Mouse (Mus musculus) thymus, adult 2 months (tissue): Measurements from ENCODE around the gene Col23a1. TPM values are rescaled to one million over a fixed set of nuclear protein-coding genes. Genes with fewer than 3 reads are reported as not detected.

Source experiments
- DNase-seq: peaks from one replicate; pipeline ENCODE4 v3.0.0; 2021
- H3K27ac ChIP-seq: fragments of 200-500 bp; 2 replicates; pipeline ENCODE4 v1.5.1; 2012; ENCODE audit warnings: low read length, control low read depth; ENCODE audit not compliant: control insufficient read depth, insufficient read depth
- H3K27me3 ChIP-seq: fragments of 200-500 bp; 2 replicates; pipeline ENCODE4 v1.6.1; 2012; ENCODE audit warnings: mild to moderate bottlenecking, low read length, moderate library complexity, mixed read lengths; ENCODE audit not compliant: control insufficient read depth, insufficient read depth
- H3K36me3 ChIP-seq: fragments of 200-500 bp; 2 replicates; pipeline ENCODE4 v1.6.1; 2012; ENCODE audit warnings: mild to moderate bottlenecking, low read length, moderate library complexity; ENCODE audit not compliant: control insufficient read depth, insufficient read depth
- H3K4me1 ChIP-seq: fragments of 200-500 bp; replicated peaks from 2 replicates; pipeline ENCODE4 v1.6.1; 2012; ENCODE audit warnings: low read length; ENCODE audit not compliant: control insufficient read depth, insufficient read depth
- H3K4me3 ChIP-seq: fragments of 200-500 bp; 2 replicates; pipeline ENCODE4 v1.5.1; 2012; ENCODE audit warnings: mild to moderate bottlenecking, low read length, control low read depth, moderate library complexity; ENCODE audit not compliant: control insufficient read depth, insufficient read depth
- CTCF ChIP-seq: fragments of 200-500 bp; IDR thresholded peaks from 2 replicates; pipeline ENCODE4 v1.5.1; 2012; ENCODE audit warnings: mild to moderate bottlenecking, control low read depth, low read length, moderate library complexity, borderline replicate concordance; ENCODE audit not compliant: control insufficient read depth, poor library complexity, insufficient read depth; ENCODE audit errors: extremely low read depth
- POLR2A ChIP-seq: fragments of 200-500 bp; IDR thresholded peaks from 2 replicates; pipeline ENCODE4 v1.6.1; 2012; ENCODE audit warnings: mild to moderate bottlenecking, low read length, control low read depth, moderate library complexity; ENCODE audit not compliant: control insufficient read depth, poor library complexity, insufficient read depth; ENCODE audit errors: extremely low read depth
- WGBS: fragments of 180-500 bp; shearing (Covaris S2); methylation state at CpG from one replicate; pipeline ENCODE4 v1.1.7; 2018; 5-methylcytosine and 5-hydroxymethylcytosine counted together
- polyA plus RNA-seq: library from polyadenylated mRNA; depleted of rRNA; stranded (reverse); fragments of >200 nt; gene quantifications from 2 replicates; pipeline ENCODE4 v1.2.3, GENCODE M21; 2012

The Col23a1 gene
- polyA plus RNA-seq, 1 experiment: 1.2 TPM

GRCm38 (mm10) chr11:51477571-51477970 lies 187.9 kb downstream of the Col23a1 start:
- H3K4me3 ChIP-seq: no peak overlapping the region
- H3K27ac ChIP-seq: no peak overlapping the region
- H3K4me1 ChIP-seq: no peaks in the 10 kb centered on the region
- DNase-seq: no peak
- no peak for TF ChIP-seq CTCF
- no peak for TF ChIP-seq POLR2A
- 85% methylated on average over 8 of the region's 8 CpGs for WGBS
- H3K27me3 ChIP-seq: no peaks in the 10 kb centered on the region
- no peaks in the 10 kb centered on the region for H3K36me3 ChIP-seq

GRCm38 (mm10) chr11:51482251-51482650 lies 192.5 kb downstream of the Col23a1 start:
- no peak for DNase-seq
- no peaks in the 10 kb centered on the region for H3K27me3 ChIP-seq
- H3K36me3 ChIP-seq: no peaks in the 10 kb centered on the region
- WGBS: 71% methylated on average over 3 of the region's 3 CpGs
- H3K4me1 ChIP-seq: no peaks in the 10 kb centered on the region
- no peak for TF ChIP-seq CTCF
- no peak overlapping the region for H3K4me3 ChIP-seq
- H3K27ac ChIP-seq: no peak overlapping the region

GRCm38 (mm10) chr11:51485051-51485521 lies 195.4 kb downstream of the Col23a1 start:
- 90% methylated on average over 8 of the region's 8 CpGs for WGBS
- H3K4me3 ChIP-seq: no peak overlapping the region
- H3K4me1 ChIP-seq: no peaks in the 10 kb centered on the region
- no peaks in the 10 kb centered on the region for H3K36me3 ChIP-seq
- H3K27me3 ChIP-seq: no peaks in the 10 kb centered on the region
- H3K27ac ChIP-seq: no peak overlapping the region
- TF ChIP-seq CTCF (no peak), POLR2A (no peak)
- no peak for DNase-seq

GRCm38 (mm10) chr11:51485775-51486464 lies 196.2 kb downstream of the Col23a1 start:
- Histone ChIP-seq H3K4me1 (no peaks in the 10 kb centered on the region), H3K4me3 (no peak overlapping the region), H3K36me3 (no peaks in the 10 kb centered on the region), H3K27me3 (no peaks in the 10 kb centered on the region), H3K27ac (no peak overlapping the region)
- TF ChIP-seq POLR2A (no peak), CTCF (no peak)
- DNase-seq: no peak
- 77% methylated on average over 10 of the region's 10 CpGs for WGBS

GRCm38 (mm10) chr11:51488813-51489212 lies 199.1 kb downstream of the Col23a1 start:
- TF ChIP-seq POLR2A: no peak
- 83% methylated on average over 9 of the region's 9 CpGs for WGBS
- Histone ChIP-seq H3K4me3 (no peak overlapping the region), H3K27me3 (no peaks in the 10 kb centered on the region), H3K36me3 (no peaks in the 10 kb centered on the region), H3K27ac (no peak overlapping the region), H3K4me1 (no peaks in the 10 kb centered on the region)
- no peak for DNase-seq

- Histone ChIP-seq H3K36me3 (no peaks in the 10 kb centered on the region), H3K4me1 (no peaks in the 10 kb centered on the region), H3K27me3 (no peaks in the 10 kb centered on the region), H3K4me3 (no peak overlapping the region), H3K27ac (no peak overlapping the region)
- DNase-seq: no peak
- 83% methylated on average over 4 of the region's 4 CpGs for WGBS
- no peak for TF ChIP-seq CTCF
- TF ChIP-seq POLR2A: no peak
These were observed 203.7 kb downstream of the Col23a1 start for GRCm38 (mm10) chr11:51493421-51493820.

GRCm38 (mm10) chr11:51494178-51494577 lies 204.5 kb downstream of the Col23a1 start:
- Histone ChIP-seq H3K27me3 (no peaks in the 10 kb centered on the region), H3K4me1 (no peaks in the 10 kb centered on the region), H3K27ac (no peak overlapping the region), H3K4me3 (no peak overlapping the region), H3K36me3 (no peaks in the 10 kb centered on the region)
- no peak for TF ChIP-seq CTCF
- no peak for TF ChIP-seq POLR2A
- DNase-seq: no peak
- whole genome bisulfite sequencing: 9% methylated on average over 5 of the region's 5 CpGs
